26 mouse cellular contexts compared by ENCODE assay signal in genomic region chr15:99638124-99638485, GRCm38 (mm10). TPM values are rescaled to one million over a fixed set of nuclear protein-coding genes. Genes with fewer than 3 reads are reported as not detected.
DNase-seq lines count a peak whose midpoint lies in the region; ATAC-seq lines count a peak whose summit lies in the region.
"Had no signal": no experiment of that assay in that cellular context is flagged by ENCODE, and none has a peak within 500 bp of the region (broad histone marks: within the 10 kb centered on the region; RNA-seq: fewer than 3 reads in every experiment).

No protein-coding gene starts in this region.

- H3K27me3 ChIP-seq in forebrain, embryonic 13.5 days = no peaks in the 10 kb centered on the region
- no peaks in the 10 kb centered on the region for H3K27me3 ChIP-seq in forebrain, embryonic 10.5 days (ENCODE audit: poor library complexity, severe bottlenecking)
- no peaks in the 10 kb centered on the region for H3K27me3 ChIP-seq in hindbrain, embryonic 15.5 days
- H3K27me3 ChIP-seq in midbrain, embryonic 14.5 days (ENCODE audit: control insufficient read depth, insufficient read depth, low read length) = no peaks in the 10 kb centered on the region
- H3K27me3 ChIP-seq in neural tube, embryonic 15.5 days (replicated peaks) = no peaks in the 10 kb centered on the region
- H3K27me3 ChIP-seq: heart, embryonic 12.5 days; limb, embryonic 13.5 days; liver, embryonic 13.5 days; Patski had no signal

- no peaks in the 10 kb centered on the region for H3K4me1 ChIP-seq in forebrain, embryonic 13.5 days
- no peaks in the 10 kb centered on the region for H3K4me1 ChIP-seq in forebrain, embryonic 10.5 days
- peaks cover 29% of the 10 kb centered on the region for H3K4me1 ChIP-seq in hindbrain, embryonic 15.5 days (replicated peaks)
- H3K4me1 ChIP-seq in midbrain, embryonic 14.5 days (ENCODE audit: control insufficient read depth, insufficient read depth, low read length) = peaks cover 23% of the 10 kb centered on the region
- peaks cover 27% of the 10 kb centered on the region for H3K4me1 ChIP-seq in neural tube, embryonic 15.5 days
- H3K4me1 ChIP-seq: heart, embryonic 12.5 days; liver, embryonic 13.5 days had no signal

- 87% methylated on average over 5 of the region's 5 CpGs for WGBS in forebrain, embryonic 13.5 days
- WGBS in forebrain, embryonic 10.5 days = 93% methylated on average over 5 of the region's 5 CpGs
- WGBS in hindbrain, embryonic 15.5 days = 58% methylated on average over 5 of the region's 5 CpGs
- WGBS in midbrain, embryonic 14.5 days = 63% methylated on average over 5 of the region's 5 CpGs
- WGBS in neural tube, embryonic 15.5 days = 53% methylated on average over 5 of the region's 5 CpGs

- DNase-seq in forebrain, embryonic 10.5 days (ENCODE audit: extremely low spot score, low spot score) = no peak
- DNase-seq in midbrain, embryonic 14.5 days = no peak
- DNase-seq in cerebellum, postnatal 36 days = no peak
- no peak for DNase-seq in kidney, adult 11 months
- no peak for DNase-seq in cerebellum, adult 11-12 months
- DNase-seq: adrenal gland, postnatal 10 days; cerebellum, postnatal 14 days; embryo, embryonic 11 days; gastrocnemius, adult 2 months; heart, postnatal 14 days; liver, embryonic 13.5 days; lung, embryonic 14.5 days; lung, postnatal 36 days; thymus, adult 18-20 months had no signal

- no peak overlapping the region for H3K4me2 ChIP-seq in forebrain, embryonic 13.5 days
- H3K4me2 ChIP-seq in hindbrain, embryonic 15.5 days = no peak overlapping the region
- no peak overlapping the region for H3K4me2 ChIP-seq in midbrain, embryonic 14.5 days (ENCODE audit: low read length)
- H3K4me2 ChIP-seq in neural tube, embryonic 15.5 days = no peak overlapping the region
- H3K4me2 ChIP-seq: heart, embryonic 12.5 days; limb, embryonic 13.5 days; liver, embryonic 13.5 days; lung, embryonic 14.5 days had no signal

- H3K9ac ChIP-seq in forebrain, embryonic 13.5 days = no peak overlapping the region
- no peak overlapping the region for H3K9ac ChIP-seq in hindbrain, embryonic 15.5 days
- H3K9ac ChIP-seq in midbrain, embryonic 14.5 days (replicated peaks; ENCODE audit: low read length) = no peak overlapping the region
- no peak overlapping the region for H3K9ac ChIP-seq in neural tube, embryonic 15.5 days (replicated peaks)
- H3K9ac ChIP-seq: heart, embryonic 12.5 days; limb, embryonic 13.5 days; liver, embryonic 13.5 days; lung, embryonic 14.5 days had no signal

- no peak overlapping the region for H3K4me3 ChIP-seq in forebrain, embryonic 13.5 days
- H3K4me3 ChIP-seq in forebrain, embryonic 10.5 days = no peak overlapping the region
- no peak overlapping the region for H3K4me3 ChIP-seq in hindbrain, embryonic 15.5 days
- H3K4me3 ChIP-seq in midbrain, embryonic 14.5 days (replicated peaks; ENCODE audit: low read depth, low read length) = no peak overlapping the region
- no peak overlapping the region for H3K4me3 ChIP-seq in neural tube, embryonic 15.5 days (replicated peaks)
- H3K4me3 ChIP-seq: gastrocnemius, adult 2 months; heart, embryonic 12.5 days; limb, embryonic 13.5 days; liver, embryonic 13.5 days had no signal

- H3K27ac ChIP-seq in forebrain, embryonic 13.5 days = peak overlapping the region; percentile 80
- no peak overlapping the region for H3K27ac ChIP-seq in forebrain, embryonic 10.5 days
- H3K27ac ChIP-seq in hindbrain, embryonic 15.5 days (replicated peaks) = peak overlapping the region; percentile 80
- peak overlapping the region; percentile 90 for H3K27ac ChIP-seq in midbrain, embryonic 14.5 days (replicated peaks; ENCODE audit: low read depth, low read length)
- peak overlapping the region; percentile 86 for H3K27ac ChIP-seq in neural tube, embryonic 15.5 days (replicated peaks)
- H3K27ac ChIP-seq: gastrocnemius, adult 2 months; limb, embryonic 13.5 days; liver, embryonic 13.5 days had no signal

- H3K36me3 ChIP-seq in forebrain, embryonic 13.5 days (ENCODE audit: poor library complexity, severe bottlenecking) = peaks cover 83% of the 10 kb centered on the region
- peaks cover 100% of the 10 kb centered on the region for H3K36me3 ChIP-seq in forebrain, embryonic 10.5 days (replicated peaks)
- 0 out of 2 replicates have a peak, but pooled peaks cover 2% of the 10 kb centered on the region for H3K36me3 ChIP-seq in hindbrain, embryonic 15.5 days
- H3K36me3 ChIP-seq in midbrain, embryonic 14.5 days (ENCODE audit: control insufficient read depth, insufficient read depth, low read length) = peaks cover 8% of the 10 kb centered on the region; the same call in 1 of the 2 replicates
- H3K36me3 ChIP-seq in neural tube, embryonic 15.5 days = peaks cover 12% of the 10 kb centered on the region; the same call in 1 of the 2 replicates

- no peak for ATAC-seq in forebrain, embryonic 13.5 days
- no peak; the same call in 1 of the 2 replicates for ATAC-seq in hindbrain, embryonic 15.5 days (ENCODE audit: low FRiP score, low read depth)
- ATAC-seq in midbrain, embryonic 14.5 days (ENCODE audit: low FRiP score, low TSS enrichment) = no peak; the same call in 1 of the 2 replicates
- 0 out of 2 replicates have a peak, but pooled peaks have one; percentile 51 for ATAC-seq in neural tube, embryonic 15.5 days (ENCODE audit: low FRiP score)
- ATAC-seq: CD4-positive, CD25-positive, alpha-beta regulatory T cell, adult 4 months; Patski had no signal

- no peaks in the 10 kb centered on the region for H3K9me3 ChIP-seq in forebrain, embryonic 13.5 days (replicated peaks)
- no peaks in the 10 kb centered on the region for H3K9me3 ChIP-seq in forebrain, embryonic 10.5 days
- no peaks in the 10 kb centered on the region for H3K9me3 ChIP-seq in hindbrain, embryonic 15.5 days
- H3K9me3 ChIP-seq in midbrain, embryonic 14.5 days (ENCODE audit: control insufficient read depth, low read length) = no peaks in the 10 kb centered on the region
- no peaks in the 10 kb centered on the region for H3K9me3 ChIP-seq in neural tube, embryonic 15.5 days (replicated peaks)
- H3K9me3 ChIP-seq: heart, embryonic 12.5 days; limb, embryonic 13.5 days; liver, embryonic 13.5 days had no signal

RNA-seq across cellular contexts. Expression of gene Racgap1, which starts 13.4 kb away (rescaled TPM):
- polyA plus RNA-seq in forebrain, embryonic 13.5 days (2015; fragmentation: Nextera tagmentation; extraction: Ambion mirVana) = 182 and 189 TPM in 2 replicates
- polyA plus RNA-seq in forebrain, embryonic 10.5 days (2016; fragmentation: Nextera tagmentation; extraction: Ambion mirVana) = 193 and 201 TPM in 2 replicates
- polyA plus RNA-seq in hindbrain, embryonic 15.5 days (2015; fragmentation: Nextera tagmentation; extraction: Ambion mirVana) = 63.3 and 67.1 TPM in 2 replicates
- 42.2 and 64.0 TPM in 2 replicates for polyA plus RNA-seq in midbrain, embryonic 14.5 days (2014; fragmentation: Nextera tagmentation; extraction: Ambion mirVana)
- 59.4 and 84.9 TPM in 2 replicates for polyA plus RNA-seq in neural tube, embryonic 15.5 days (2015; fragmentation: Nextera tagmentation; extraction: Ambion mirVana)

RNA-seq across cellular contexts. Expression of gene Asic1, which starts 32.1 kb away (rescaled TPM):
- 15.1 and 17.0 TPM in 2 replicates for polyA plus RNA-seq in forebrain, embryonic 13.5 days (2015; fragmentation: Nextera tagmentation; extraction: Ambion mirVana)
- polyA plus RNA-seq in forebrain, embryonic 10.5 days (2016; fragmentation: Nextera tagmentation; extraction: Ambion mirVana) = 2.2 and 2.4 TPM in 2 replicates
- polyA plus RNA-seq in hindbrain, embryonic 15.5 days (2015; fragmentation: Nextera tagmentation; extraction: Ambion mirVana) = 58.1 and 63.6 TPM in 2 replicates
- polyA plus RNA-seq in midbrain, embryonic 14.5 days (2014; fragmentation: Nextera tagmentation; extraction: Ambion mirVana) = 51.9 and 53.5 TPM in 2 replicates
- polyA plus RNA-seq in neural tube, embryonic 15.5 days (2015; fragmentation: Nextera tagmentation; extraction: Ambion mirVana) = 59.3 and 68.9 TPM in 2 replicates

RNA-seq across cellular contexts. Expression of gene Aqp6, which starts 36.9 kb away (rescaled TPM):
- not detected in 2 replicates for polyA plus RNA-seq in forebrain, embryonic 13.5 days (2015; fragmentation: Nextera tagmentation; extraction: Ambion mirVana)
- polyA plus RNA-seq in forebrain, embryonic 10.5 days (2016; fragmentation: Nextera tagmentation; extraction: Ambion mirVana) = not detected in 2 replicates
- 0.78 and 1.00 TPM in 2 replicates for polyA plus RNA-seq in hindbrain, embryonic 15.5 days (2015; fragmentation: Nextera tagmentation; extraction: Ambion mirVana)
- polyA plus RNA-seq in midbrain, embryonic 14.5 days (2014; fragmentation: Nextera tagmentation; extraction: Ambion mirVana) = 0.93 and 1.1 TPM in 2 replicates
- 0.64 and 0.72 TPM in 2 replicates for polyA plus RNA-seq in neural tube, embryonic 15.5 days (2015; fragmentation: Nextera tagmentation; extraction: Ambion mirVana)
- polyA plus RNA-seq: CD4-positive, CD25-positive, alpha-beta regulatory T cell, adult 4 months; embryonic facial prominence, embryonic 14.5 days; heart, embryonic 12.5 days; intestine, embryonic 14.5 days; kidney, embryonic 16.5 days; large intestine, adult 2 months; limb, embryonic 13.5 days; liver, embryonic 13.5 days; lung, embryonic 14.5 days; Patski; small intestine, adult 2 months had no signal

RNA-seq across cellular contexts. Expression of gene Aqp5, which starts 47.5 kb away (rescaled TPM):
- 0.14 and 0.25 TPM in 2 replicates for polyA plus RNA-seq in forebrain, embryonic 13.5 days (2015; fragmentation: Nextera tagmentation; extraction: Ambion mirVana)
- polyA plus RNA-seq in forebrain, embryonic 10.5 days (2016; fragmentation: Nextera tagmentation; extraction: Ambion mirVana) = not detected in 2 replicates
- 1.3 and 2.4 TPM in 2 replicates for polyA plus RNA-seq in hindbrain, embryonic 15.5 days (2015; fragmentation: Nextera tagmentation; extraction: Ambion mirVana)
- 0.70 and 3.0 TPM in 2 replicates for polyA plus RNA-seq in midbrain, embryonic 14.5 days (2014; fragmentation: Nextera tagmentation; extraction: Ambion mirVana)
- 1.00 and 3.7 TPM in 2 replicates for polyA plus RNA-seq in neural tube, embryonic 15.5 days (2015; fragmentation: Nextera tagmentation; extraction: Ambion mirVana)
- polyA plus RNA-seq: CD4-positive, CD25-positive, alpha-beta regulatory T cell, adult 4 months had no signal

RNA-seq across cellular contexts. Expression of gene Aqp2, which starts 59.2 kb away (rescaled TPM):
- polyA plus RNA-seq in forebrain, embryonic 13.5 days (2015; fragmentation: Nextera tagmentation; extraction: Ambion mirVana) = not detected in 2 replicates
- not detected in 2 replicates for polyA plus RNA-seq in forebrain, embryonic 10.5 days (2016; fragmentation: Nextera tagmentation; extraction: Ambion mirVana)
- not detected in 2 replicates for polyA plus RNA-seq in hindbrain, embryonic 15.5 days (2015; fragmentation: Nextera tagmentation; extraction: Ambion mirVana)
- not detected in 2 replicates for polyA plus RNA-seq in midbrain, embryonic 14.5 days (2014; fragmentation: Nextera tagmentation; extraction: Ambion mirVana)
- polyA plus RNA-seq in neural tube, embryonic 15.5 days (2015; fragmentation: Nextera tagmentation; extraction: Ambion mirVana) = not detected in 2 replicates
- polyA plus RNA-seq: CD4-positive, CD25-positive, alpha-beta regulatory T cell, adult 4 months; heart, embryonic 12.5 days; intestine, embryonic 14.5 days; large intestine, adult 2 months; limb, embryonic 13.5 days; liver, embryonic 13.5 days; lung, embryonic 14.5 days; Patski; small intestine, adult 2 months had no signal
